Mouse (Mus musculus) heart, adult 2 months (tissue): ENCODE measurements around the gene Gm14391. TPM values are rescaled to one million over a fixed set of nuclear protein-coding genes. Genes with fewer than 3 reads are reported as not detected.
"Not testable (repeated sequence)": the region's sequence is repeated elsewhere in the genome, so short reads cannot be mapped to it uniquely, and the experiment has no call there.

Source experiments
- DNase-seq, 2 experiments: peaks; one replicate each; pipeline ENCODE4 v3.0.0; 2021
- H3K27ac ChIP-seq: fragments of 200-600 bp; 2 replicates; pipeline ENCODE4 v1.8.1; 2022
- H3K27me3 ChIP-seq: fragments of 200-500 bp; 2 replicates; pipeline ENCODE4 v1.6.1; 2012; ENCODE audit warnings: mild to moderate bottlenecking, low read length, inconsistent platforms, mixed read lengths; ENCODE audit not compliant: control insufficient read depth, insufficient read depth
- H3K36me3 ChIP-seq: fragments of 200-500 bp; 2 replicates; pipeline ENCODE4 v1.6.1; 2012; ENCODE audit warnings: low read length, inconsistent platforms; ENCODE audit not compliant: control insufficient read depth, insufficient read depth
- H3K4me1 ChIP-seq: fragments of 200-500 bp; 2 replicates; pipeline ENCODE4 v1.6.1; 2011; ENCODE audit warnings: low read length; ENCODE audit not compliant: control insufficient read depth, insufficient read depth
- H3K4me3 ChIP-seq: fragments of 200-600 bp; 2 replicates; pipeline ENCODE4 v1.8.1; 2022
- H3K79me2 ChIP-seq: fragments of 200-500 bp; replicated peaks from 2 replicates; pipeline ENCODE4 v1.6.1; 2012; ENCODE audit warnings: mild to moderate bottlenecking, inconsistent platforms, low read length, moderate library complexity, mixed read lengths; ENCODE audit not compliant: control insufficient read depth, insufficient read depth
- H3K9ac ChIP-seq: fragments of 200-500 bp; 2 replicates; pipeline ENCODE4 v1.6.1; 2012; ENCODE audit warnings: low read depth, mild to moderate bottlenecking, control low read depth, inconsistent platforms, low read length, mixed read lengths
- CTCF ChIP-seq: fragments of 200-600 bp; IDR thresholded peaks from 2 replicates; pipeline ENCODE4 v1.8.1; 2022; ENCODE audit warnings: antibody characterized with exemption, mild to moderate bottlenecking, moderate library complexity
- EP300 ChIP-seq: fragments of 200-500 bp; IDR thresholded peaks from 2 replicates; pipeline ENCODE4 v1.6.1; 2011; ENCODE audit warnings: low read depth, low read length, control low read depth; ENCODE audit not compliant: insufficient read depth
- POLR2A ChIP-seq: fragments of 200-500 bp; IDR thresholded peaks from 2 replicates; pipeline ENCODE4 v1.6.1; 2011; ENCODE audit warnings: mild to moderate bottlenecking, low read depth, low read length, control low read depth; ENCODE audit not compliant: insufficient read depth
- WGBS: fragments of 180-500 bp; shearing (Covaris S2); methylation state at CpG from one replicate; pipeline ENCODE4 v1.1.7; 2018; 5-methylcytosine and 5-hydroxymethylcytosine counted together
- intact Hi-C: fragments of 180-260 bp; cut with DNase I; formaldehyde crosslinking; loops from one replicate; pipeline ENCODE4 v1.15.1; 2025
- polyA plus RNA-seq: library from polyadenylated mRNA; depleted of rRNA; stranded (reverse); fragments of >200 nt; gene quantifications from 2 replicates; pipeline ENCODE4 v1.2.3, GENCODE M21; 2012
- total RNA-seq, 2 experiments: library from RNA; stranded (reverse); gene quantifications; 2 replicates each; pipeline ENCODE4 v1.2.3; 2021

The Gm14391 gene
- total and polyA plus RNA-seq, 3 experiments, result 4.2 to 72.9 (median 65.8) TPM

- H3K9ac ChIP-seq, result no peak overlapping the region
- WGBS, result 88% methylated on average over 3 of the region's 3 CpGs
- H3K27me3 ChIP-seq, result no peaks in the 10 kb centered on the region
- no peak overlapping the region for H3K27ac ChIP-seq
- intact Hi-C loops, result no loop called here
- no peak overlapping the region for H3K4me3 ChIP-seq
- no peak for DNase-seq
- TF ChIP-seq EP300 (no peak), CTCF (no peak), POLR2A (no peak)
- no peaks in the 10 kb centered on the region for H3K36me3 ChIP-seq
- H3K4me1 ChIP-seq, result no peaks in the 10 kb centered on the region
- H3K79me2 ChIP-seq, result no peaks in the 10 kb centered on the region
Observed at GRCm38 (mm10) chr2:175172123-175172522, 34.6 kb downstream of the Gm14391 start.

GRCm38 (mm10) chr2:175166870-175167269 lies 39.8 kb downstream of the Gm14391 start:
- DNase-seq, intact Hi-C loops: not testable (repeated sequence)
- 76% methylated on average over 2 of the region's 2 CpGs for WGBS

GRCm38 (mm10) chr2:175165110-175165509 lies 41.6 kb downstream of the Gm14391 start:
- H3K79me2 ChIP-seq, H3K4me1 ChIP-seq, DNase-seq, H3K4me3 ChIP-seq, intact Hi-C loops, H3K36me3 ChIP-seq, H3K27ac ChIP-seq, H3K27me3 ChIP-seq, H3K9ac ChIP-seq: not testable (repeated sequence)
- WGBS, result 94% methylated on average over 12 of the region's 12 CpGs

More at GRCm38 (mm10) chr2:175166870-175167269, 39.8 kb downstream of the Gm14391 start:
- not testable (repeated sequence) for H3K27me3 ChIP-seq, H3K4me1 ChIP-seq, H3K9ac ChIP-seq, H3K27ac ChIP-seq, H3K4me3 ChIP-seq, H3K79me2 ChIP-seq, H3K36me3 ChIP-seq

- WGBS, result 87% methylated on average over 4 of the region's 4 CpGs
- H3K9ac ChIP-seq, H3K27ac ChIP-seq, H3K79me2 ChIP-seq, intact Hi-C loops, H3K27me3 ChIP-seq, H3K36me3 ChIP-seq, H3K4me3 ChIP-seq, H3K4me1 ChIP-seq, DNase-seq: not testable (repeated sequence)
Observed at GRCm38 (mm10) chr2:175161438-175161837, 45.3 kb downstream of the Gm14391 start.

- H3K79me2 ChIP-seq, result no peaks in the 10 kb centered on the region
- no peaks in the 10 kb centered on the region for H3K36me3 ChIP-seq
- no peak for DNase-seq
- no peaks in the 10 kb centered on the region for H3K4me1 ChIP-seq
- no peaks in the 10 kb centered on the region for H3K27me3 ChIP-seq
- H3K9ac ChIP-seq, result no peak overlapping the region
- intact Hi-C loops, result no loop called here
- TF ChIP-seq POLR2A (no peak), EP300 (no peak), CTCF (no peak)
- H3K4me3 ChIP-seq, result no peak overlapping the region
- 73% methylated on average over 3 of the region's 3 CpGs for WGBS
- H3K27ac ChIP-seq, result no peak overlapping the region
Observed at GRCm38 (mm10) chr2:175158642-175159041, 48.1 kb downstream of the Gm14391 start.

GRCm38 (mm10) chr2:175156696-175157095 lies 50.0 kb downstream of the Gm14391 start:
- TF ChIP-seq POLR2A (no peak), EP300 (no peak), CTCF (no peak)
- no peaks in the 10 kb centered on the region for H3K4me1 ChIP-seq
- H3K4me3 ChIP-seq, result no peak overlapping the region
- WGBS, result 88% methylated on average over 13 of the region's 13 CpGs
- no peak for DNase-seq
- no peaks in the 10 kb centered on the region for H3K27me3 ChIP-seq
- no peak overlapping the region for H3K27ac ChIP-seq
- H3K9ac ChIP-seq, result no peak overlapping the region
- intact Hi-C loops, result no loop called here
- no peaks in the 10 kb centered on the region for H3K79me2 ChIP-seq
- no peaks in the 10 kb centered on the region for H3K36me3 ChIP-seq

- Histone ChIP-seq H3K27ac (peak within 1 kb of the TSS; percentile 38; the same call in 1 of the 2 replicates), H3K9ac (peak within 1 kb of the TSS; percentile 25), H3K4me3 (peak within 1 kb of the TSS; percentile 57)
- 4% methylated on average over 1 of the region's 2 CpGs for WGBS
- DNase-seq, H3K4me1 ChIP-seq, H3K27me3 ChIP-seq, H3K79me2 ChIP-seq, H3K36me3 ChIP-seq, intact Hi-C loops: not testable (repeated sequence)
Observed at GRCm38 (mm10) chr2:175141993-175142295, 64.8 kb downstream of the Gm14391 start, which contains the start of gene Gm14399. Gene Gm14399 (minus strand): TSS chr2:175142012.

- peak overlapping the region; percentile 25 for H3K9ac ChIP-seq
- H3K27me3 ChIP-seq, intact Hi-C loops, H3K4me1 ChIP-seq, H3K36me3 ChIP-seq, H3K79me2 ChIP-seq: not testable (repeated sequence)
- H3K4me3 ChIP-seq, result peak overlapping the region; percentile 57
- WGBS, result 2% methylated on average over 25 of the region's 25 CpGs
- peak; percentile 44 to 57 for DNase-seq
- peak overlapping the region; percentile 38; the same call in 1 of the 2 replicates for H3K27ac ChIP-seq
Observed at GRCm38 (mm10) chr2:175141118-175141992, 65.4 kb downstream of the Gm14391 start.
